Mouse (Mus musculus) midbrain, embryonic 11.5 days (tissue): Measurements from ENCODE around the gene Dmrt1. TPM values are rescaled to one million over a fixed set of nuclear protein-coding genes. Genes with fewer than 3 reads are reported as not detected.
"Not testable (repeated sequence)": the region's sequence is repeated elsewhere in the genome, so short reads cannot be mapped to it uniquely, and the experiment has no call there.

Experiments used
- ATAC-seq: fragments of 200-750 bp; cut with Nextera tagmentation; 2 replicates; pipeline ENCODE4 v1.8.0; 2017; ENCODE audit warnings: moderate TSS enrichment, moderate library complexity; ENCODE audit not compliant: low FRiP score
- DNase-seq: peaks from one replicate; pipeline ENCODE4 v3.0.0; 2015; ENCODE audit warnings: low spot score; ENCODE audit errors: missing footprints
- H3K27ac ChIP-seq: fragments of 300-500 bp; sonication (generic); 2 replicates; pipeline ENCODE4 v1.5.1; 2014; ENCODE audit warnings: low read depth, low read length
- H3K27me3 ChIP-seq: fragments of 300-500 bp; sonication (generic); 2 replicates; pipeline ENCODE4 v1.6.1; 2014; ENCODE audit warnings: mild to moderate bottlenecking, low read length, moderate library complexity, mixed read lengths; ENCODE audit not compliant: control insufficient read depth, insufficient read depth
- H3K36me3 ChIP-seq: fragments of 300-500 bp; sonication (generic); 2 replicates; pipeline ENCODE4 v1.6.1; 2014; ENCODE audit warnings: mild to moderate bottlenecking, low read length, moderate library complexity, mixed read lengths; ENCODE audit not compliant: control insufficient read depth, insufficient read depth
- H3K4me1 ChIP-seq: fragments of 300-500 bp; sonication (generic); 2 replicates; pipeline ENCODE4 v1.6.1; 2014; ENCODE audit warnings: low read length; ENCODE audit not compliant: control insufficient read depth, insufficient read depth
- H3K4me2 ChIP-seq: fragments of 300-500 bp; sonication (generic); 2 replicates; pipeline ENCODE4 v1.6.1; 2014; ENCODE audit warnings: mild to moderate bottlenecking, moderate library complexity
- H3K4me3 ChIP-seq: fragments of 300-500 bp; sonication (generic); 2 replicates; pipeline ENCODE4 v1.5.1; 2014; ENCODE audit warnings: low read depth, low read length
- H3K9ac ChIP-seq: fragments of 300-500 bp; sonication (generic); 2 replicates; pipeline ENCODE4 v1.6.1; 2014; ENCODE audit warnings: low read length
- H3K9me3 ChIP-seq: fragments of 300-500 bp; sonication (generic); 2 replicates; pipeline ENCODE4 v1.6.1; 2016; ENCODE audit warnings: low read length; ENCODE audit not compliant: control insufficient read depth
- WGBS: fragments of 180-500 bp; shearing (Covaris S2); extraction: QIAGEN DNeasy Blood & Tissue Kit; methylation state at CpG from one replicate; pipeline ENCODE4 v1.1.7; 2014; 5-methylcytosine and 5-hydroxymethylcytosine counted together
- polyA plus RNA-seq: library from polyadenylated mRNA; unstranded; fragments of >200 nt; fragmentation: Nextera tagmentation; extraction: Ambion mirVana; gene quantifications from 2 replicates; pipeline ENCODE4 v1.2.1, GENCODE M21; 2014

Gene Dmrt1
- not detected in 2 replicates for polyA plus RNA-seq

GRCm38 (mm10) chr19:25505360-25506196 lies at the start of gene Dmrt1:
Gene Dmrt1, plus strand, starts transcription at chr19:25505618.
- no peak for ATAC-seq
- DNase-seq = peak; percentile 93
- no peak within 1 kb of the TSS for H3K9ac ChIP-seq
- peak within 1 kb of the TSS; percentile 39 for H3K4me2 ChIP-seq
- peak within 1 kb of the TSS; percentile 23 for H3K4me3 ChIP-seq
- peaks cover 51% of the 10 kb centered on the region for H3K27me3 ChIP-seq
- under 1% methylated on average over 64 of the region's 64 CpGs for WGBS
- H3K36me3 ChIP-seq = no peaks in the 10 kb centered on the region
- H3K4me1 ChIP-seq = peaks cover 9% of the 10 kb centered on the region; the same call in 1 of the 2 replicates
- H3K27ac ChIP-seq = no peak within 1 kb of the TSS
- H3K9me3 ChIP-seq = peaks cover 4% of the 10 kb centered on the region; the same call in 1 of the 2 replicates

DNA sequence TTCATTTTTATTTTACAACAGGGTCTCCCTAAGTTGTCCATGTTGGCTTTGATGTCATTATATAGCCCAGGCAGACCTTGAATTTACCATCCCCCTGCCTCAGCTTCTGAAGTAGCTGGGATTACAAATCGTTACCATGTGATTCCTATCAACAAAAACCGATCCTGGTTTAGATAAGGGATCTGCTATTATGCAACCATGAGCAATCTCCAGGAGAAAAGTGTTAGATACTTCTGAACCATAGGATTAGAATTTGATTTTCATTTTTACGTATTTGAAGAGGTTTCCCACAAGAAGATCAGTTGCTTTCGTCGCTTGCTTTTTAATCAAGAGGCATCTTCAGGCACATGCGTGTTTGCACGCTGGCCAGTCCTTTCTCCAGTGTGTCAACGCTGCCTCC lies 44.7 kb upstream of the Dmrt1 start:
- DNase-seq (peak; percentile 66), ATAC-seq (no peak)
- Histone ChIP-seq H3K27ac (no peak overlapping the region), H3K36me3 (no peaks in the 10 kb centered on the region), H3K9me3 (no peaks in the 10 kb centered on the region), H3K9ac (no peak overlapping the region), H3K27me3 (no peaks in the 10 kb centered on the region), H3K4me2 (no peak overlapping the region), H3K4me3 (no peak overlapping the region), H3K4me1 (no peaks in the 10 kb centered on the region)
- 96% methylated on average over 8 of the region's 8 CpGs for WGBS

GRCm38 (mm10) chr19:25461553-25462320 lies 43.7 kb upstream of the Dmrt1 start:
- DNase-seq (peak; percentile 66), ATAC-seq (no peak)
- Histone ChIP-seq H3K27me3 (no peaks in the 10 kb centered on the region), H3K4me1 (no peaks in the 10 kb centered on the region), H3K9ac (no peak overlapping the region), H3K4me3 (no peak overlapping the region), H3K4me2 (no peak overlapping the region), H3K9me3 (no peaks in the 10 kb centered on the region), H3K36me3 (no peaks in the 10 kb centered on the region), H3K27ac (no peak overlapping the region)
- 82% methylated on average over 20 of the region's 20 CpGs for WGBS

- ATAC-seq, H3K4me3 ChIP-seq, H3K27me3 ChIP-seq, H3K4me1 ChIP-seq, H3K27ac ChIP-seq, H3K9me3 ChIP-seq, H3K9ac ChIP-seq, H3K4me2 ChIP-seq, H3K36me3 ChIP-seq, DNase-seq: not testable (repeated sequence)
- 73% methylated on average over 4 of the region's 4 CpGs for WGBS
These were observed 29.6 kb upstream of the Dmrt1 start for GRCm38 (mm10) chr19:25475806-25476205.

- Histone ChIP-seq H3K4me1 (no peaks in the 10 kb centered on the region), H3K4me2 (no peak overlapping the region), H3K4me3 (no peak overlapping the region), H3K27ac (no peak overlapping the region), H3K9me3 (peaks cover 4% of the 10 kb centered on the region; the same call in 1 of the 2 replicates), H3K27me3 (no peaks in the 10 kb centered on the region), H3K9ac (no peak overlapping the region), H3K36me3 (no peaks in the 10 kb centered on the region)
- no peak for ATAC-seq
- 61% methylated on average over 5 of the region's 5 CpGs for WGBS
- DNase-seq = no peak
These were observed 26.2 kb upstream of the Dmrt1 start for GRCm38 (mm10) chr19:25479152-25479669.

GRCm38 (mm10) chr19:25480820-25481219 lies 24.6 kb upstream of the Dmrt1 start:
- H3K9me3 ChIP-seq = peaks cover 4% of the 10 kb centered on the region; the same call in 1 of the 2 replicates
- DNase-seq = no peak
- 84% methylated on average over 6 of the region's 6 CpGs for WGBS
- no peaks in the 10 kb centered on the region for H3K4me1 ChIP-seq
- H3K4me3 ChIP-seq = no peak overlapping the region
- no peak overlapping the region for H3K9ac ChIP-seq
- H3K27me3 ChIP-seq = peaks cover 2% of the 10 kb centered on the region
- H3K36me3 ChIP-seq = no peaks in the 10 kb centered on the region
- H3K4me2 ChIP-seq = no peak overlapping the region
- ATAC-seq = no peak
- no peak overlapping the region for H3K27ac ChIP-seq

DNA sequence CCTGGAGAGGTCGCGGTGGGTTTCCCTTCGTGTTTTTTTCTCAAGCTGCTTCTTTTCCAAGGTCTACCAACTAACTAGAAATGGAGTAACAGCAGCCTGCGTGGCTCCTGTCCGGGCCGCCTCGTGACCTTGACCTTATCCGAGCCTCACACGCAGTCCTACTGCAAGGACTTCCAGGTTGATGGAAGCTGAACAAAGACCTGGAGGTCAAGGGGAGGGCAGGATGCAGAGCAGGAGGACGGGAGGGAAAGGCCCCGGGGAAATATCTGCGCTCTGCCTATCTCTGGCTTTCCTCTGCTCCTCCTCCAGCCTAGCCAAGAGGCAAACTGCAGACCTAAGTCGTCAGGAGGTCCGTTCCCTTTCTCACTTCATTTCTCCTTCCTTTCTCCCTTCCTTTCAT lies 18.9 kb upstream of the Dmrt1 start:
- Histone ChIP-seq H3K9me3 (no peaks in the 10 kb centered on the region), H3K4me2 (no peak overlapping the region; the same call in 1 of the 2 replicates), H3K4me1 (no peaks in the 10 kb centered on the region), H3K27ac (no peak overlapping the region), H3K27me3 (peaks cover 12% of the 10 kb centered on the region), H3K36me3 (no peaks in the 10 kb centered on the region), H3K9ac (no peak overlapping the region), H3K4me3 (no peak overlapping the region)
- WGBS = 25% methylated on average over 14 of the region's 14 CpGs
- DNase-seq (no peak), ATAC-seq (no peak)

- no peak overlapping the region for H3K4me3 ChIP-seq
- H3K36me3 ChIP-seq = no peaks in the 10 kb centered on the region
- no peak overlapping the region for H3K9ac ChIP-seq
- H3K27me3 ChIP-seq = peaks cover 12% of the 10 kb centered on the region
- no peak for DNase-seq
- no peak overlapping the region for H3K27ac ChIP-seq
- WGBS = 40% methylated on average over 1 of the region's 1 CpGs
- no peaks in the 10 kb centered on the region for H3K9me3 ChIP-seq
- no peak overlapping the region for H3K4me2 ChIP-seq
- no peaks in the 10 kb centered on the region for H3K4me1 ChIP-seq
- ATAC-seq = no peak
These were observed 18.1 kb upstream of the Dmrt1 start for GRCm38 (mm10) chr19:25487350-25487749.

DNA sequence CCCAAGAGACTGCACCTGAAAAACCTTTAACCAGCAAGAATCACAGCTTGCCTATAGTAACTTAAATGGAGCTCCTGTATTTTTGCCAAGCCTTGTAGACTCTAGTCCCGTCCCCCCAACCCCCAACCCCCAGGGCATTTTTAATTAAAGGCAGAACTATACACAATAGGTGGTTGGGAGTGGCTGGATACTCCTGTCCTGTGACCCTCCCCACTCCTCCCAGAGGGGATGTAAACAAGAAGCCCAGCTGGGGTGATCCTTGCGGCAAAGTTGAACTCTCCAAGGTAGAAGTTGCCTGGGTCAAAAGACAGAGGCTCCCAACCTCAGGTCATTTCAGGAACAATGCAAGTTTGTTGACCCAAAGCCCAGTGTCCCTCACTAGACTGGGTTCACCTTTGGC lies 16.9 kb upstream of the Dmrt1 start:
- H3K27me3 ChIP-seq = peaks cover 12% of the 10 kb centered on the region

More for the DNA sequence above, 16.9 kb upstream of the Dmrt1 start:
- 5% methylated on average over 2 of the region's 2 CpGs for WGBS
- Histone ChIP-seq H3K4me3 (no peak overlapping the region), H3K4me1 (no peaks in the 10 kb centered on the region), H3K4me2 (no peak overlapping the region), H3K9me3 (no peaks in the 10 kb centered on the region), H3K36me3 (no peaks in the 10 kb centered on the region), H3K9ac (no peak overlapping the region), H3K27ac (no peak overlapping the region)
- no peak for ATAC-seq
- DNase-seq = no peak
